Mouse (Mus musculus): Measurements from ENCODE around the gene Sh3bp4.

- TF ChIP-seq CTCF (IDR thresholded peaks at IDR 0.05; ENCODE audit: insufficient read depth, low read length) (no peak), POLR2A (IDR thresholded peaks at IDR 0.05; ENCODE audit: borderline replicate concordance, extremely low read depth, low read depth, low read length) (no peak)
Measured at GRCm38 (mm10) chr1:89092442-89092991, 22.3 kb downstream of the Sh3bp4 start.
